Mouse (Mus musculus) brain, embryonic 14.5 days (tissue): ENCODE measurements around the gene Ets1.

Experiments used
- CTCF ChIP-seq: fragments of 200-500 bp; IDR thresholded peaks from 2 replicates; pipeline ENCODE4 v1.5.1; 2012; ENCODE audit warnings: inconsistent platforms, mild to moderate bottlenecking, moderate library complexity, borderline replicate concordance; ENCODE audit not compliant: insufficient read depth, insufficient read length; ENCODE audit errors: extremely low read depth
- POLR2A ChIP-seq: fragments of 200-500 bp; IDR thresholded peaks from 2 replicates; pipeline ENCODE4 v1.6.1; 2012; ENCODE audit warnings: mild to moderate bottlenecking, inconsistent platforms, borderline replicate concordance; ENCODE audit not compliant: poor library complexity, insufficient read depth, insufficient read length, severe bottlenecking; ENCODE audit errors: extremely low read depth

DNA sequence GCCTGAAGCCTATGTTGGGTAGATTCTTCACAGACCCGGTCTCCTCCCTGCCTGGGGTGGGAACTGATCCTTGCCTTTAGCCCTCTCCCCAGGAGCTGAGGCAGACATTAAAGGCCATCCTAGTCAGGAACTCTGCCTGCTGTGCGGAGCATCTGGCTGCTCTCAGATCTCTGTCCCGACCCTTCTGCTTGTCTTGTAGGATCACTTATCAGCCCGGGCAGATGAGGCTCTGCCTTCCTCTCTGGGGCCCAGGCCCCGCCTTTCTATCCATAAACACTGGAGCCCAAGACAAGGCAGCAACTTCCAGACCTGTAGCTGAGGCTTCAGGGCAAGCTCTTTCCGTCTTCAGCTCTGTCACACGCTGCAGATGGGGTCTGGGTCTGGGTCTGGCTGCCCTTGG lies 28.8 kb upstream of the Ets1 start:
- TF ChIP-seq POLR2A (no peak), CTCF (no peak)
